Mouse (Mus musculus) liver, embryonic 14.5 days (tissue): ENCODE measurements at regions not wholly inside any gene's neighbourhood (a gene's known extent, or its start where the extent isn't known, plus 50 kb on each side); places are given as distances from the start of the nearest gene placed in this dataset.

Experiments used
- ATAC-seq: fragments of 200-750 bp; cut with Nextera tagmentation; 2 replicates; pipeline ENCODE4 v1.8.0; 2017; ENCODE audit warnings: moderate number of reproducible peaks, mild to moderate bottlenecking, moderate library complexity; ENCODE audit not compliant: insufficient read depth
- DNase-seq, 3 experiments: peaks; one replicate each; pipeline ENCODE4 v3.0.0-alpha.2; 2012 to 2013; ENCODE audit warnings: low read depth in 3 of 3, low spot score in 3 of 3
- H3K27ac ChIP-seq: fragments of 300-500 bp; sonication (generic); 2 replicates; pipeline ENCODE4 v1.5.1; 2014; ENCODE audit warnings: moderate library complexity, mild to moderate bottlenecking, control low read depth, inconsistent platforms
- H3K27me3 ChIP-seq: fragments of 300-500 bp; sonication (generic); 2 replicates; pipeline ENCODE4 v1.6.1; 2014; ENCODE audit warnings: mild to moderate bottlenecking, low read length, moderate library complexity; ENCODE audit not compliant: control insufficient read depth, insufficient read depth
- H3K36me3 ChIP-seq: fragments of 300-500 bp; sonication (generic); replicated peaks from 2 replicates; pipeline ENCODE4 v1.6.1; 2014; ENCODE audit warnings: low read depth; ENCODE audit not compliant: control insufficient read depth, insufficient read depth
- H3K4me1 ChIP-seq, 2 experiments: fragments of 200-500 bp in 1 of 2; fragments of 300-500 bp in 1 of 2; sonication (generic) in 1 of 2; replicated peaks; 2 replicates each; pipeline ENCODE4 v1.6.1; 2012 to 2014; ENCODE audit warnings: antibody characterized with exemption in 1 of 2, inconsistent platforms in 1 of 2, low read length in 1 of 2; ENCODE audit not compliant: control insufficient read depth in 2 of 2, insufficient read depth in 2 of 2
- H3K4me2 ChIP-seq: fragments of 300-500 bp; sonication (generic); 2 replicates; pipeline ENCODE4 v1.6.1; 2014; ENCODE audit warnings: low read depth, mild to moderate bottlenecking, control low read depth, moderate library complexity
- H3K4me3 ChIP-seq, 2 experiments: fragments of 200-500 bp in 1 of 2; fragments of 300-500 bp in 1 of 2; sonication (generic) in 1 of 2; 2 replicates each; pipeline ENCODE4 v1.5.1; 2012 to 2014; ENCODE audit warnings: low read depth in 2 of 2, low read length in 2 of 2, mild to moderate bottlenecking in 2 of 2, control low read depth in 1 of 2, inconsistent platforms in 1 of 2, moderate library complexity in 1 of 2; ENCODE audit not compliant: insufficient read depth in 1 of 2
- H3K9ac ChIP-seq: fragments of 300-500 bp; sonication (generic); replicated peaks from 2 replicates; pipeline ENCODE4 v1.6.1; 2014; ENCODE audit warnings: mild to moderate bottlenecking, control low read depth, moderate library complexity
- H3K9me3 ChIP-seq: fragments of 300-500 bp; sonication (generic); 2 replicates; pipeline ENCODE4 v1.6.1; 2016; ENCODE audit warnings: low read length, mixed read lengths; ENCODE audit not compliant: control insufficient read depth
- CTCF ChIP-seq: IDR thresholded peaks from 2 replicates; pipeline ENCODE4 v1.5.1; 2016; ENCODE audit warnings: antibody characterized with exemption, low read depth, control low read depth
- EP300 ChIP-seq: IDR thresholded peaks from 2 replicates; pipeline ENCODE4 v1.6.1; 2016; ENCODE audit warnings: antibody characterized with exemption, low read depth
- WGBS: fragments of 180-500 bp; shearing (Covaris S2); extraction: QIAGEN DNeasy Blood & Tissue Kit; methylation state at CpG from one replicate; pipeline ENCODE4 v1.1.7; 2014; ENCODE audit not compliant: insufficient replicate concordance; 5-methylcytosine and 5-hydroxymethylcytosine counted together

DNA sequence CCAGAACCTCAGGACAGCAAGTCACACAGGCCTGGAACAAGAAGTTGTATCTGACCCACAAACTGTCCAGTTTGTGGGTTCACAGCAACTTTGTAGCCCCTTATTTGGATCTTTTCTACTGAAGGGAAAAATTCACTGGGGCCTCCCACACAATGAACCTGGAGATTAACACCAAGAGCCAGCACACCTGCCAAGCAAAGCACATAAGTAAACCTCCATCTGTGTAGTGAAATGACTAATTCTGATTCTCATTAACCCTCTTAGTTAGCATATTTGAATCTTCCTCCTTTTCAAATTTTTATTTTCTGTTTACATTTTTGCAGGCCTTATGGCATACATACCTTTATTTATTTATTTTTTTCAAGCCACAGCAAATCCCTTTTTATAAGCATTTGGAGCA, 758.1 kb downstream of the Cypt12 start:
- no peak overlapping the region for H3K4me3 ChIP-seq
- no peak overlapping the region for H3K4me2 ChIP-seq
- H3K27ac ChIP-seq, result no peak overlapping the region
- no peaks in the 10 kb centered on the region for H3K27me3 ChIP-seq
- DNase-seq, result no peak
- H3K9me3 ChIP-seq, result no peaks in the 10 kb centered on the region
- H3K9ac ChIP-seq, result no peak overlapping the region
- TF ChIP-seq CTCF (no peak), EP300 (no peak)
- no peaks in the 10 kb centered on the region for H3K36me3 ChIP-seq
- no peak for ATAC-seq
- no peaks in the 10 kb centered on the region for H3K4me1 ChIP-seq

GRCm38 (mm10) chr3:18707730-18708129, 759.5 kb downstream of the Cypt12 start:
- H3K4me1 ChIP-seq, result no peaks in the 10 kb centered on the region
- no peak overlapping the region for H3K4me2 ChIP-seq
- no peak for TF ChIP-seq CTCF
- TF ChIP-seq EP300, result no peak
- DNase-seq (no peak), ATAC-seq (no peak)
- no peak overlapping the region for H3K4me3 ChIP-seq
- no peaks in the 10 kb centered on the region for H3K9me3 ChIP-seq
- H3K27ac ChIP-seq, result no peak overlapping the region
- 54% methylated on average over 3 of the region's 3 CpGs for WGBS
- H3K27me3 ChIP-seq, result no peaks in the 10 kb centered on the region
- H3K9ac ChIP-seq, result no peak overlapping the region
- H3K36me3 ChIP-seq, result no peaks in the 10 kb centered on the region

- no peak for ATAC-seq
- no peak overlapping the region for H3K27ac ChIP-seq
- no peak overlapping the region for H3K4me2 ChIP-seq
- no peak for DNase-seq
- no peaks in the 10 kb centered on the region for H3K4me1 ChIP-seq
- no peaks in the 10 kb centered on the region for H3K36me3 ChIP-seq
- WGBS, result 26% methylated on average over 1 of the region's 1 CpGs
- TF ChIP-seq CTCF (no peak), EP300 (no peak)
- H3K9me3 ChIP-seq, result no peaks in the 10 kb centered on the region
- H3K27me3 ChIP-seq, result no peaks in the 10 kb centered on the region
- no peak overlapping the region for H3K4me3 ChIP-seq
- no peak overlapping the region for H3K9ac ChIP-seq
Measured at GRCm38 (mm10) chr3:18711661-18712060, 763.5 kb downstream of the Cypt12 start.

GRCm38 (mm10) chr3:18713986-18714385, 765.8 kb downstream of the Cypt12 start:
- no peak for DNase-seq
- no peak overlapping the region for H3K4me3 ChIP-seq

GRCm38 (mm10) chr3:18714968-18715630, 766.9 kb downstream of the Cypt12 start:
- H3K9me3 ChIP-seq, result no peaks in the 10 kb centered on the region
- TF ChIP-seq EP300, result no peak
- TF ChIP-seq CTCF, result no peak
- ATAC-seq (no peak), DNase-seq (no peak)
- no peak overlapping the region for H3K4me3 ChIP-seq
- no peaks in the 10 kb centered on the region for H3K27me3 ChIP-seq
- 81% methylated on average over 9 of the region's 9 CpGs for WGBS
- no peak overlapping the region for H3K27ac ChIP-seq
- no peak overlapping the region for H3K9ac ChIP-seq
- no peaks in the 10 kb centered on the region for H3K4me1 ChIP-seq
- no peaks in the 10 kb centered on the region for H3K36me3 ChIP-seq
- no peak overlapping the region for H3K4me2 ChIP-seq

More at GRCm38 (mm10) chr3:18713986-18714385, 765.8 kb downstream of the Cypt12 start:
- no peak overlapping the region for H3K27ac ChIP-seq
- TF ChIP-seq EP300 (no peak), CTCF (no peak)
- no peaks in the 10 kb centered on the region for H3K4me1 ChIP-seq
- H3K4me2 ChIP-seq, result no peak overlapping the region
- no peaks in the 10 kb centered on the region for H3K27me3 ChIP-seq
- H3K9me3 ChIP-seq, result no peaks in the 10 kb centered on the region
- no peaks in the 10 kb centered on the region for H3K36me3 ChIP-seq
- WGBS, result 67% methylated on average over 7 of the region's 7 CpGs
- H3K9ac ChIP-seq, result no peak overlapping the region
- no peak for ATAC-seq
